Mouse (Mus musculus) limb, embryonic 15.5 days (tissue): ENCODE data around the gene Ufc1. TPM values are rescaled to one million over a fixed set of nuclear protein-coding genes. Genes with fewer than 3 reads are reported as not detected.
A peak's percentile ranks its signal among the peaks of the same experiment; 100 is the strongest.
"Not testable (repeated sequence)": the region's sequence is repeated elsewhere in the genome, so short reads cannot be mapped to it uniquely, and the experiment has no call there.

Experiments
- ATAC-seq: fragments of 200-750 bp; cut with Nextera tagmentation; 2 replicates; pipeline ENCODE4 v1.8.0; 2017; ENCODE audit warnings: low read depth, moderate TSS enrichment; ENCODE audit not compliant: insufficient number of reproducible peaks, low FRiP score, low TSS enrichment
- H3K27ac ChIP-seq: fragments of 300-500 bp; sonication (generic); 2 replicates; pipeline ENCODE4 v1.5.1; 2015; ENCODE audit warnings: moderate library complexity, mild to moderate bottlenecking, inconsistent platforms
- H3K27me3 ChIP-seq: fragments of 300-500 bp; sonication (generic); 2 replicates; pipeline ENCODE4 v1.6.1; 2015; ENCODE audit warnings: inconsistent platforms
- H3K36me3 ChIP-seq: fragments of 300-500 bp; sonication (generic); 2 replicates; pipeline ENCODE4 v1.6.1; 2015; ENCODE audit warnings: inconsistent platforms
- H3K4me1 ChIP-seq: fragments of 300-500 bp; sonication (generic); 2 replicates; pipeline ENCODE4 v1.6.1; 2015; ENCODE audit warnings: inconsistent platforms
- H3K4me2 ChIP-seq: fragments of 300-500 bp; sonication (generic); 2 replicates; pipeline ENCODE4 v1.6.1; 2015; ENCODE audit warnings: mild to moderate bottlenecking, inconsistent platforms
- H3K4me3 ChIP-seq: fragments of 300-500 bp; sonication (generic); 2 replicates; pipeline ENCODE4 v1.5.1; 2015; ENCODE audit warnings: mild to moderate bottlenecking, inconsistent platforms
- H3K9ac ChIP-seq: fragments of 300-500 bp; sonication (generic); 2 replicates; pipeline ENCODE4 v1.6.1; 2015; ENCODE audit warnings: inconsistent platforms
- H3K9me3 ChIP-seq: fragments of 300-500 bp; sonication (generic); 2 replicates; pipeline ENCODE4 v1.6.1; 2016; ENCODE audit warnings: inconsistent platforms
- WGBS: fragments of 180-500 bp; shearing (Covaris S2); methylation state at CpG from one replicate; pipeline ENCODE4 v1.1.7; 2015; 5-methylcytosine and 5-hydroxymethylcytosine counted together
- polyA plus RNA-seq: library from polyadenylated mRNA; unstranded; fragments of >200 nt; fragmentation: Nextera tagmentation; extraction: Ambion mirVana; gene quantifications from 2 replicates; pipeline ENCODE4 v1.2.1, GENCODE M21; 2015

The Ufc1 gene
- polyA plus RNA-seq, 1 experiment from 2014 or later: 116 TPM

DNA sequence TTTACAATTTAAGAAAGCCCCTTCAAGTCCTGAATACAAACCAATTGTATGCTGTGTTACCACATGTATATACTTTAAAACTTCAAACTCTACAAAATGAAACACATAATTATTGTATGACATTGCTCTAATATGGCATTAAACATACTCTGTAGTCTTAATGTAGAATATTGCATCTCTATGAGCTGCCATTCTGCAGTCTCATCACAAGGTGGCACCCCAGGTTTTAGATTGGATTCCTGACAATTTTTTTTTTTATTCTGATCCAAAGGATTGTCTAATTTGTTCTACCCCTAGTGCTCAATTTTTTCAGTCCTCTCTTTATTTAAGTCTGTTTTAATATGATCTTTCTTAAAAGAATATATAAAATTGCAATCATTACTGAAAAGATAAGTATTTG is 26.6 kb upstream of the Ufc1 start:
- Histone ChIP-seq H3K27me3 (no peaks in the 10 kb centered on the region), H3K27ac (no peak overlapping the region), H3K4me3 (no peak overlapping the region), H3K9ac (no peak overlapping the region), H3K36me3 (0 out of 2 replicates have a peak, but pooled peaks cover 4% of the 10 kb centered on the region), H3K4me1 (peaks cover 3% of the 10 kb centered on the region; the same call in 1 of the 2 replicates), H3K4me2 (no peak overlapping the region), H3K9me3 (no peaks in the 10 kb centered on the region)
- no peak for ATAC-seq

- H3K9ac ChIP-seq: no peak overlapping the region
- 23% methylated on average over 5 of the region's 5 CpGs for WGBS
- no peak overlapping the region for H3K27ac ChIP-seq
- H3K9me3 ChIP-seq: no peaks in the 10 kb centered on the region
- no peak overlapping the region for H3K4me3 ChIP-seq
- no peak for ATAC-seq
- H3K36me3 ChIP-seq: 0 out of 2 replicates have a peak, but pooled peaks cover 4% of the 10 kb centered on the region
- no peak overlapping the region for H3K4me2 ChIP-seq
- no peaks in the 10 kb centered on the region; the same call in 1 of the 2 replicates for H3K4me1 ChIP-seq
- H3K27me3 ChIP-seq: no peaks in the 10 kb centered on the region
These were observed 25.3 kb upstream of the Ufc1 start for GRCm38 (mm10) chr1:171320151-171320550.

GRCm38 (mm10) chr1:171319748-171320147 is 24.9 kb upstream of the Ufc1 start:
- ATAC-seq: no peak
- H3K27ac ChIP-seq: no peak overlapping the region
- H3K4me1 ChIP-seq: no peaks in the 10 kb centered on the region; the same call in 1 of the 2 replicates
- H3K4me3 ChIP-seq: no peak overlapping the region
- H3K9me3 ChIP-seq: no peaks in the 10 kb centered on the region
- 0 out of 2 replicates have a peak, but pooled peaks cover under 1% of the 10 kb centered on the region for H3K36me3 ChIP-seq
- no peak overlapping the region for H3K9ac ChIP-seq
- no peak overlapping the region for H3K4me2 ChIP-seq
- H3K27me3 ChIP-seq: no peaks in the 10 kb centered on the region
- WGBS: 25% methylated on average over 7 of the region's 7 CpGs

GRCm38 (mm10) chr1:171309321-171309720 is 14.5 kb upstream of the Ufc1 start:
- H3K27me3 ChIP-seq: no peaks in the 10 kb centered on the region
- ATAC-seq: no peak
- H3K36me3 ChIP-seq: no peaks in the 10 kb centered on the region
- no peak overlapping the region for H3K4me3 ChIP-seq
- no peak overlapping the region for H3K9ac ChIP-seq
- no peaks in the 10 kb centered on the region for H3K9me3 ChIP-seq
- H3K4me1 ChIP-seq: no peaks in the 10 kb centered on the region
- 62% methylated on average over 2 of the region's 2 CpGs for WGBS
- H3K4me2 ChIP-seq: no peak overlapping the region
- no peak overlapping the region for H3K27ac ChIP-seq

DNA sequence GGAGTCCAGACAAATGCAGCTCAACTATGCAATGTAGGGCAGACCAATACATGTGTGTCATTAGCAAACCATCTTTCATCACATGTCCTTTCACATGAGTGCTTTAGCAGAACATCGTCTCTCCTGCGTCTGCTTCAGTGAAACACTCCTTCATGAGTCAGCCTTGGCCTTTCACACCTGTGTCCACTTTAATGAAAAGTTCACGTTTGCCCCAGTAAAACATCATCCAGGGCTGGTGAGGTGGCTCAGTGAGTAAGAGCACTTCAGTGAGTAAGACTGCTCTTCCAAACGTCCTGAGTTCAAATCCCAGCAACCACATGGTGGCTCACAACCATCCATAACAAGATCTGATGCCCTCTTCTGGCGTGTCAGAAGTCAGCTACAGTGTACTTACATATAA is 11.3 kb upstream of the Ufc1 start:
- WGBS: 63% methylated on average over 5 of the region's 5 CpGs
- H3K9ac ChIP-seq, H3K4me2 ChIP-seq, H3K36me3 ChIP-seq, ATAC-seq, H3K4me3 ChIP-seq, H3K27me3 ChIP-seq, H3K27ac ChIP-seq, H3K4me1 ChIP-seq, H3K9me3 ChIP-seq: not testable (repeated sequence)

DNA sequence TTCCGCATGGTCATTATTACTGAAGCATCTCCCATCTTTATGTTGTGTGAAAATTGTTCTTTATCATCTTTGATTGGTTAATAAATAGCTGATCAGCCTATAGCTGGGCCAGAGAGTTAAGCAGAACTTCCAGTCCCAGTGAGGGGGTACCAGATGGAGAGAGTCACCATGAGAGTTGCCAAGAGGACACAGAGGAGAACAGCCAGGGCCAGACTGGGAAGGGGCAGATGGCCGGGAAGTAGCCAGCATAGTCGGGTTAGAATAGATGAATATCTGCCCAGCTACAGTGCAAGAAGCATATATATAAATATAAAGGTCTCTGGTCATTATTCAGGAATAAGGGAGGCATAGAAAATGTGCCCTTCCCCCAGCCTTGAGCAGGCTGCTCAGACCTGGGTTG is 3.4 kb upstream of the Ufc1 start:
- H3K9ac ChIP-seq: no peak overlapping the region
- no peak overlapping the region for H3K4me3 ChIP-seq
- no peak for ATAC-seq
- 61% methylated on average over 3 of the region's 3 CpGs for WGBS
- no peaks in the 10 kb centered on the region for H3K36me3 ChIP-seq
- peaks cover 9% of the 10 kb centered on the region for H3K27me3 ChIP-seq
- H3K4me1 ChIP-seq: peaks cover 7% of the 10 kb centered on the region; the same call in 1 of the 2 replicates
- no peaks in the 10 kb centered on the region for H3K9me3 ChIP-seq
- no peak overlapping the region for H3K27ac ChIP-seq
- H3K4me2 ChIP-seq: no peak overlapping the region

GRCm38 (mm10) chr1:171295063-171295402 is 209 bp upstream of the Ufc1 start:
- Histone ChIP-seq H3K4me3 (peak overlapping the region; percentile 71), H3K4me1 (peaks cover 10% of the 10 kb centered on the region; the same call in 1 of the 2 replicates), H3K9me3 (no peaks in the 10 kb centered on the region), H3K4me2 (peak overlapping the region; percentile 63), H3K36me3 (peaks cover under 1% of the 10 kb centered on the region), H3K27me3 (peaks cover 9% of the 10 kb centered on the region), H3K9ac (no peak overlapping the region), H3K27ac (peak overlapping the region; percentile 98)
- ATAC-seq: no peak
- 19% methylated on average over 3 of the region's 3 CpGs for WGBS

- H3K4me3 ChIP-seq: peak overlapping the region; percentile 71
- peak overlapping the region; percentile 79 for H3K9ac ChIP-seq
- peaks cover 10% of the 10 kb centered on the region; the same call in 1 of the 2 replicates for H3K4me1 ChIP-seq
- H3K4me2 ChIP-seq: peak overlapping the region; percentile 63
- 26% methylated on average over 5 of the region's 5 CpGs for WGBS
- H3K27me3 ChIP-seq: peaks cover 9% of the 10 kb centered on the region
- H3K27ac ChIP-seq: peak overlapping the region; percentile 98
- ATAC-seq: no peak
- H3K9me3 ChIP-seq: no peaks in the 10 kb centered on the region
- peaks cover 12% of the 10 kb centered on the region for H3K36me3 ChIP-seq
These were observed 922 bp downstream of the Ufc1 start for GRCm38 (mm10) chr1:171293906-171294297.

- Histone ChIP-seq H3K4me2 (peak overlapping the region; percentile 63), H3K27me3 (peaks cover 5% of the 10 kb centered on the region), H3K9me3 (no peaks in the 10 kb centered on the region), H3K27ac (peak overlapping the region; percentile 98), H3K36me3 (peaks cover 15% of the 10 kb centered on the region), H3K4me1 (peaks cover 12% of the 10 kb centered on the region; the same call in 1 of the 2 replicates), H3K4me3 (peak overlapping the region; percentile 71), H3K9ac (no peak overlapping the region)
- WGBS: 66% methylated on average over 3 of the region's 3 CpGs
- no peak for ATAC-seq
These were observed 1.5 kb downstream of the Ufc1 start for GRCm38 (mm10) chr1:171293351-171293750.

DNA sequence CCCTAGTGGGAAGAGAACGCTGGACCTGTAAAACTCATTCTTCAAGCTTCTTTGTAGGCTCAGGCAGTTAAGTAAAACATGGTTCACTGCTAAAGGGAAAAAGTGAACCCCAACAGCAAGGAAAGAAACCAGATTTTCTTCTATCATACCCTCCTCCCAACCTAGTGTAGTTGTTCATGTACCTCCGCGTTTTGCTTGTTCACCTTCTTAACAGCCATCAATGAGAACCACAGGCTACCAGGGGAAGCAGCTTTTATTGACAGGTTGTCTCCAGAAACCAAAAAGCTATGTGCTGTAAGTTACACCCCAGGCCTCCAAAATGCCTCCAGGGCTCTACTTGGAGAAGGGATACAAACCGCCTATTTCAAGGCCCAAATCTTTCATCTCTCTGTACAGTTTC is 6.5 kb downstream of the Ufc1 start:
- 55% methylated on average over 4 of the region's 4 CpGs for WGBS
- Histone ChIP-seq H3K9ac (no peak overlapping the region), H3K4me3 (peak overlapping the region; percentile 95; the same call in 1 of the 2 replicates), H3K4me2 (peak overlapping the region; percentile 60), H3K4me1 (peaks cover 42% of the 10 kb centered on the region), H3K36me3 (peaks cover 48% of the 10 kb centered on the region), H3K27ac (peak overlapping the region; percentile 54; the same call in 1 of the 2 replicates), H3K27me3 (no peaks in the 10 kb centered on the region), H3K9me3 (no peaks in the 10 kb centered on the region)
- ATAC-seq: no peak

DNA sequence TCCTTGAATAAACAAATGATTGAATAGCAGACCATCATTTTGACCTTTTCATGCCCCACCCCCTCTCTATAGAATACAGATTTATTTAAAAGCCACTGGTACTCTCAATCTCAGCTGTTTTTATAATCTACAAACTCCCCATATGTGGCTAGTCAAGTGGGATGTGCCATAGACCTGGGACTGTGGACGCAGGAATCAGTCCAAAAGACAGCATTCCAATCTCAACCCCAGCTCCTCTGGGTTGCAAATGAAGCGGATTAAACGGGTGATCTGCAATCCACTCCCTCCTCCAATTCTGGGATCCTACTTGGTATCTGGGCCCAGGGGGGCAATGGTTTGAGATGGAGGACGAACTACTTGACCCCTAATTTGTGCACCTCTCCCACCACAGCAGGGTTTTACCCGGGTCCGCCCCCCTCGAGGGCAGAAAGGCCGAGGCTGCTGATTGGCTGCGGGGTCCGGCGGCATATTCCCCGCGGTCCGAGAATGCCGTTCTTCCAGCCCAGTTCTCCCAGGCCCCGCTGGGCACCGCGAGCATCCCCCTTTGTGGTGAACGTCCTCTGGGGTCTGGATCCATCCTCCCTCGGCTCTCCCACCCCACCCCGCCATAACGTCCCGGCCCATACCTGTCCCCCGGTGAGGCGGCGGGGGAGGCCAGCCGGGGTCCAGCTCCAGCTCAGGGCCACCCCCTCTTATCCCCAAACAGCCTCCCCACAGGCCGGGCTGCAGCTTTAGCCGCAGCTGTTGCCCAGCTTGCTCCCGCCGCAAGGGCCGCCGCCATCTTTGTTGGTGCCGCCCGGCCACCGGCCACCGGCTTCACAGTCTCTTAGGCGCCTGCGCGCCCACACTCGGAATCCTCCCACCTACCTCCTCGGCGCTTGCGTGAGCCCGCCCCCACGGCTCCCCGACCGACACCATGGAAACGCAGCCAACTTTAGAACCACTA is 7.4 kb downstream of the Ufc1 start, which contains the start of gene Usp21:
Usp21 (minus strand) TSS at position 856 of the 946 bp plus-strand sequence.
- peak within 1 kb of the TSS; percentile 95 for H3K4me3 ChIP-seq
- WGBS: under 1% methylated on average over 49 of the region's 49 CpGs
- H3K9me3 ChIP-seq: no peaks in the 10 kb centered on the region
- ATAC-seq: peak; percentile 89
- peaks cover 56% of the 10 kb centered on the region for H3K36me3 ChIP-seq
- H3K27me3 ChIP-seq: no peaks in the 10 kb centered on the region
- peaks cover 37% of the 10 kb centered on the region for H3K4me1 ChIP-seq
- peak within 1 kb of the TSS; percentile 96 for H3K9ac ChIP-seq
- H3K27ac ChIP-seq: peak within 1 kb of the TSS; percentile 91
- peak within 1 kb of the TSS; percentile 60 for H3K4me2 ChIP-seq

- H3K4me2 ChIP-seq: peak overlapping the region; percentile 60
- no peaks in the 10 kb centered on the region for H3K27me3 ChIP-seq
- WGBS: 92% methylated on average over 19 of the region's 19 CpGs
- H3K9ac ChIP-seq: no peak overlapping the region
- peaks cover 60% of the 10 kb centered on the region for H3K36me3 ChIP-seq
- ATAC-seq: no peak
- no peaks in the 10 kb centered on the region for H3K9me3 ChIP-seq
- H3K27ac ChIP-seq: no peak overlapping the region
- peaks cover 43% of the 10 kb centered on the region for H3K4me1 ChIP-seq
- H3K4me3 ChIP-seq: peak overlapping the region; percentile 95
These were observed 8.3 kb downstream of the Ufc1 start for GRCm38 (mm10) chr1:171286517-171286916.
